Mouse (Mus musculus) adrenal gland, postnatal 0 days (tissue): Measurements from ENCODE around the gene Dleu7. TPM values are rescaled to one million over a fixed set of nuclear protein-coding genes. Genes with fewer than 3 reads are reported as not detected.

ENCODE experiments used
- polyA plus RNA-seq: library from polyadenylated mRNA; unstranded; fragments of >200 nt; fragmentation: Nextera tagmentation; extraction: Ambion mirVana; gene quantifications from 2 replicates; pipeline ENCODE4 v1.2.1, GENCODE M21; 2015

The Dleu7 gene
- 1.4 and 2.2 TPM in 2 replicates for polyA plus RNA-seq

DNA sequence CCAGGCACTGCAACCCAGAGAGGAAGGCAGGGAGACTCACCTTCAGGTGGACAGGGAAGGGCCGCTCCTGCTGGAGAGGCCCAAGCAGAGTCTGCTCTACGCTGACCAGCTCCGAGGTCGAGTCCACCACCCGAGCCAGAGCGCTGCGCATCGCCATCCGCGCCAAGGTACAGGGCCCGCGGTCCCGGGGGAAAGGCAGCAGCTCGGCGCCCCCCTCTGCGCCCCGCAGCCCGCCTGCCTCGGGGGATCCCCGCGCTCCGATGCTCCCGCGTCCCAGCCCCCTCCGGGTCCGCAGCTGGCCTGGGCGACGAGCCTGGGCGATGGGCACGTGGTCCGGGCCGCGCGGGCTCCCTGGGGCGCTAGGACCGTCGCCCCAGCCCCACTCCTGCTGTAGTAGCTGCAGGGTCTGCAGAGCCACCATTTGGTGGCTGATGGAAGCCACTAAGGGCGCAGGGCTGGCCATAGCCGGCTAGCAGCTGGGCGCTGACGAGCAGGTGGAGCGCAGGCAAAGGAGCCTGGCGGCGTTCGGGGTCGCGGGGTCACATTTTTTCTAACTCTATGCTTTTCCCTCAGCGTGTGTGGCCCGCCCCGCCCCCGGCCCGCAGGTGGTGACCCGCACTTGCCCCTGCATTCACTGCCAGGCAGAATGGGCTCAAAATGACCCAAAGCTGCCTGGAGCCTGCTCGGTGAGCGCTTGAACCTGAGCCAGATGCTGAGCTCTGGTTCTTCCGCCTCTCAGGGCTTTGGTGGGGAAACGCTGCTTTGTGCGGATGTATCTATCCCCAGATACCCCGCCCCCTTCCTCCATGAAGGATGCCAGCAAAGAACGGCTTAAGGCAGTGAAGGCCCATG, at the start of gene Dleu7, which contains the start of gene Rnaseh2b:
Gene Dleu7 (minus strand): TSS at position 560 of the 852 bp plus-strand sequence.
Gene Rnaseh2b (plus strand): TSS at position 102 of the 852 bp plus-strand sequence.

Other genes with a start within 250 kb of the Dleu7 start
- 57.0 and 62.3 TPM in 2 replicates for gene Rnaseh2b, start 458 bp downstream of the Dleu7 start, polyA plus RNA-seq
- 0.38 and 1.3 TPM in 2 replicates for gene Gucy1b2, start 163.2 kb upstream of the Dleu7 start, polyA plus RNA-seq